Mouse (Mus musculus) embryonic stem cell, embryonic (primary cell): ENCODE data around the gene Gm10409.
"Not testable (repeated sequence)": the region's sequence is repeated elsewhere in the genome, so short reads cannot be mapped to it uniquely, and the experiment has no call there.

ENCODE experiments used
- CTCF ChIA-PET, 4 experiments: fragments of 300-600 bp in 2 of 4; fragments of 350-600 bp in 2 of 4; sonication (Branson Sonifier 250); formaldehyde crosslinking; loops; one replicate each; lab custom pipeline; 2022; ENCODE audit warnings: inconsistent platforms in 2 of 4; lab: Charles Lee
- POLR2A ChIA-PET, 4 experiments: fragments of 300-600 bp in 2 of 4; fragments of 350-600 bp in 2 of 4; sonication (Branson Sonifier 250); formaldehyde crosslinking; loops; one replicate each; lab custom pipeline; 2022; ENCODE audit warnings: antibody characterized with exemption in 4 of 4, inconsistent platforms in 1 of 4; lab: Charles Lee

Gene Gm10409

GRCm38 (mm10) chr14:3412314-3412713 is at the start of gene Gm10409:
TSS of gene Gm10409 (plus strand) at chr14:3412614.
- POLR2A ChIA-PET, CTCF ChIA-PET: not testable (repeated sequence)

- CTCF ChIA-PET, POLR2A ChIA-PET: not testable (repeated sequence)
These were observed 17.6 kb upstream of the Gm10409 start, which contains the start of gene Gm10413 for GRCm38 (mm10) chr14:3394793-3395192. TSS of gene Gm10413 (plus strand) at chr14:3395093.

- CTCF ChIA-PET, POLR2A ChIA-PET: not testable (repeated sequence)
These were observed 15.4 kb downstream of the Gm10409 start, which contains the start of gene Gm3005 for GRCm38 (mm10) chr14:3427803-3428202. TSS of gene Gm3005 (plus strand) at chr14:3428103.

GRCm38 (mm10) chr14:3449079-3449478 is 36.7 kb downstream of the Gm10409 start, which contains the start of gene Gm10408:
TSS of gene Gm10408 (plus strand) at chr14:3449379.
- POLR2A ChIA-PET, CTCF ChIA-PET: not testable (repeated sequence)
